Mouse (Mus musculus) ES-Bruce4 (cell line): ENCODE measurements at regions not wholly inside any gene's neighbourhood (a gene's known extent, or its start where the extent isn't known, plus 50 kb on each side); places are given as distances from the start of the nearest gene placed in this dataset.
"Not testable (repeated sequence)": the region's sequence is repeated elsewhere in the genome, so short reads cannot be mapped to it uniquely, and the experiment has no call there.

ENCODE experiments used
- H3K27ac ChIP-seq: 2 replicates; pipeline ENCODE4 v1.5.1; 2012; ENCODE audit warnings: low read length, inconsistent platforms; ENCODE audit not compliant: insufficient read depth
- H3K27me3 ChIP-seq: 2 replicates; pipeline ENCODE4 v1.6.1; 2012; ENCODE audit warnings: mild to moderate bottlenecking, low read length, inconsistent platforms; ENCODE audit not compliant: control insufficient read depth, poor library complexity, insufficient read depth, severe bottlenecking
- H3K36me3 ChIP-seq: 2 replicates; pipeline ENCODE4 v1.6.1; 2012; ENCODE audit warnings: inconsistent platforms, mild to moderate bottlenecking, low read length, moderate library complexity; ENCODE audit not compliant: control insufficient read depth, poor library complexity, insufficient read depth, severe bottlenecking
- H3K4me1 ChIP-seq: one replicate; pipeline ENCODE4 v1.8.1; 2011; ENCODE audit warnings: low read length; ENCODE audit not compliant: control insufficient read depth, insufficient read depth
- H3K4me3 ChIP-seq: 2 replicates; pipeline ENCODE4 v1.5.1; 2011; ENCODE audit warnings: low read depth, mild to moderate bottlenecking, low read length
- H3K9ac ChIP-seq: 2 replicates; pipeline ENCODE4 v1.6.1; 2012; ENCODE audit warnings: low read depth, mild to moderate bottlenecking, inconsistent platforms; ENCODE audit not compliant: poor library complexity, severe bottlenecking
- H3K9me3 ChIP-seq: replicated peaks from 2 replicates; pipeline ENCODE4 v1.6.1; 2012; ENCODE audit warnings: mild to moderate bottlenecking, low read length, inconsistent platforms; ENCODE audit not compliant: control insufficient read depth, poor library complexity, insufficient read depth, severe bottlenecking
- CTCF ChIP-seq: IDR thresholded peaks from one replicate; pipeline ENCODE4 v1.8.1; 2011; ENCODE audit warnings: low read depth, low read length
- EP300 ChIP-seq: IDR thresholded peaks from 2 replicates; pipeline ENCODE4 v1.6.1; 2011; ENCODE audit warnings: low read depth, low read length; ENCODE audit not compliant: insufficient read depth
- POLR2A ChIP-seq: IDR thresholded peaks from one replicate; pipeline ENCODE4 v1.8.1; 2011; ENCODE audit warnings: low read length; ENCODE audit not compliant: insufficient read depth

DNA sequence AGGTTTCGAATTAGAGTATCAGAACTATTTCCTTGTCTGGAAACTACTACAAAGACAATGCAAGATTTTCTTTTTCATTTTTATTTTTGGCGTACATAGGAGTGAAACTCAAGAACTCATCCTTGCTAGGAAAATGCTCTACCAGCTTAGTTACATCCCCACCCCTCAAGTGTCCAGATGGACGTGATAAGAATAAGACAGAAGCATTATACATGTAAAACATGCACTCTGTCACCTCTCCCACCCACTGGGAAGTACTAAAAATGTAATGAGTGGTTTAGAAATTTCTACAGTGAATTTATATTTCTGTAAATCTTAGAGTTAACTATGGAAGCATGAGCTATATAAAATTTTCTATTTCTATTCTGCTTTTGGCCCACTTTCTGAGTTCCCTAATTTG, 1089.3 kb upstream of the Gje1 start:
- Histone ChIP-seq H3K36me3 (no peaks in the 10 kb centered on the region), H3K27ac (no peak overlapping the region), H3K4me1 (no peaks in the 10 kb centered on the region), H3K27me3 (no peaks in the 10 kb centered on the region), H3K9ac (no peak overlapping the region), H3K4me3 (no peak overlapping the region), H3K9me3 (no peaks in the 10 kb centered on the region)
- TF ChIP-seq POLR2A, result no peak
- TF ChIP-seq CTCF, result no peak
- TF ChIP-seq EP300, result no peak

DNA sequence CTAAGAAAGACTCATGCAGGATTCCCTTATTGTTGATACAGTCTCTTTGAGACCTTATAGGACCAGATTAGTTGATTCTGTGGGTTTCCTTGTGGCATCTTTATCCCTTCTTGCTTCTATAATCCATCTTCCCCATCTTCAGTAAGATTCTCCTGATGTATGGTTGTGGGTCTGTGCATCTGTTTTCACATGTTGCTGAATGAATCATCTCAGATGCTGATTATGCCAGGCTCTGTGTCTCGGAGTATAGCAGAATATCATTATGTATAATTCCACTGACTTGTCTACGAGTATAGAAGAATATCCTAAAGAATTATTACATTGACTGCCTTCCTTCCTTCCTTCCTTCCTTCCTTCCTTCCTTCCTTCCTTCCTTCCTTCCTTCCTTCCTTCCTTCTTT, 1087.8 kb upstream of the Gje1 start:
- no peaks in the 10 kb centered on the region for H3K4me1 ChIP-seq
- no peaks in the 10 kb centered on the region for H3K36me3 ChIP-seq
- no peaks in the 10 kb centered on the region for H3K27me3 ChIP-seq
- TF ChIP-seq EP300 (no peak), CTCF (no peak), POLR2A (no peak)
- H3K9me3 ChIP-seq, result no peaks in the 10 kb centered on the region
- H3K9ac ChIP-seq, result no peak overlapping the region
- no peak overlapping the region for H3K4me3 ChIP-seq
- H3K27ac ChIP-seq, result no peak overlapping the region

DNA sequence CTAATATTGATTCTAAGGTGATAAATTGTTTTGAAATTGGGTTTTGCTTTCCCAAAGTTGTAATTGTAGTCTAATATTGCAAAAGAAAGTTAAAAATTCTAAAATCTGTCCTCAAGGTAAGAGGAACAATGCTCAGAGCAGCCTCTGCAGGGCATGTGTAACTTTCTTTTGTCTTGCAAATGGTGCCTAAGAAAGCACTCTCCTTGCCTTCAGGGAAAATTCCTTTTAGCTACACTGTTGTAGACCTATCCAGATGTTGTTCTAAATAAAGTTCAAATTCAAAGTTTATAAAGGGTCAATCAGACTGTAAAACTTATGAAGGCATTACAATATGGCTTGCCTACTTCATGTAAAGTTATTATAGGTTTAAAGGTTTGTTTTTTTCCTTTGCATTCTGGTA, 1075.2 kb upstream of the Gje1 start:
- not testable (repeated sequence) for H3K27me3 ChIP-seq

DNA sequence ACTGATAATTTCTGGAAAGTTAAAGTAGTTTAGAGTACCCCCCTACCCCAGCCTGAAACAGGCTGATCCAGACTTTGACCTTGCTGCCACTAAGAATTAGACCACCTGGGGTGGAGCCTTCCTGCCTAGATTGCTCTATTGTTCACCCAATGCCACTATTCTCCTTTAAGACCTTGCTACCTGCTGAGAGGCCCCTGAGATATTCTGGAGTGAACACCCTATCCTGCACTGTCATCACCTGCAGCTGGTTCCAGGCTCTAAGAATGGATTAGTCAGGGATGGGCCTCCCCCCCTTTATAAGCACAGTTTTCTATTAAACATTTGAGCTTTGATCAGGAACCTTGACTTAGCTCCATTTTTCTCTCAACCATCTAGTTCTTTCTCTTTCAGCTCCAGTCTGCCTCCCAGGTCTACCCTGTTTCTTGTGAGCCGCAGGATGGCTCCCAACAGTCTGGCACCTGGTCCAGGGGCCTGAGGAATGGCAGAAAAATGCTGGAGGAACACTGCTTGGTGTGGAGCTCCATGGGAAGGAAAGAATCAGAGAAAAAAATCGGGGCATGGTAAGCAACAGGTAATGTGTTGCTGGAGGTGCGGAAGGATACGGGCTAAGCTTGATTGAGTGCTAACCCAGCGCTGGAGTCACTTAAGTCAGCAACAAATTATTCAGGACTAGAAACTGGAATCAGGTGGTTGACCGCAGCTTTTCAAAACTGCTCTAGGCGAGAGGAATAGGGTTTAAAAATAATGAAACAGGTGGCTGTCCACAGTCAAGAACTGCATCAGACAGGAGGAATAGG, 1073.7 kb upstream of the Gje1 start:
- Histone ChIP-seq H3K4me1 (no peaks in the 10 kb centered on the region), H3K9me3 (no peaks in the 10 kb centered on the region), H3K9ac (peak overlapping the region; percentile 32; the same call in 1 of the 2 replicates), H3K27ac (peak overlapping the region; percentile 83), H3K27me3 (no peaks in the 10 kb centered on the region), H3K36me3 (no peaks in the 10 kb centered on the region), H3K4me3 (peak overlapping the region; percentile 52)
- TF ChIP-seq EP300 (peak; percentile 92), CTCF (no peak)

More for the DNA sequence above, 1075.2 kb upstream of the Gje1 start:
- not testable (repeated sequence) for H3K27ac ChIP-seq, H3K4me3 ChIP-seq, H3K9ac ChIP-seq, H3K36me3 ChIP-seq, H3K4me1 ChIP-seq, H3K9me3 ChIP-seq
- TF ChIP-seq EP300, result peak; percentile 69

DNA sequence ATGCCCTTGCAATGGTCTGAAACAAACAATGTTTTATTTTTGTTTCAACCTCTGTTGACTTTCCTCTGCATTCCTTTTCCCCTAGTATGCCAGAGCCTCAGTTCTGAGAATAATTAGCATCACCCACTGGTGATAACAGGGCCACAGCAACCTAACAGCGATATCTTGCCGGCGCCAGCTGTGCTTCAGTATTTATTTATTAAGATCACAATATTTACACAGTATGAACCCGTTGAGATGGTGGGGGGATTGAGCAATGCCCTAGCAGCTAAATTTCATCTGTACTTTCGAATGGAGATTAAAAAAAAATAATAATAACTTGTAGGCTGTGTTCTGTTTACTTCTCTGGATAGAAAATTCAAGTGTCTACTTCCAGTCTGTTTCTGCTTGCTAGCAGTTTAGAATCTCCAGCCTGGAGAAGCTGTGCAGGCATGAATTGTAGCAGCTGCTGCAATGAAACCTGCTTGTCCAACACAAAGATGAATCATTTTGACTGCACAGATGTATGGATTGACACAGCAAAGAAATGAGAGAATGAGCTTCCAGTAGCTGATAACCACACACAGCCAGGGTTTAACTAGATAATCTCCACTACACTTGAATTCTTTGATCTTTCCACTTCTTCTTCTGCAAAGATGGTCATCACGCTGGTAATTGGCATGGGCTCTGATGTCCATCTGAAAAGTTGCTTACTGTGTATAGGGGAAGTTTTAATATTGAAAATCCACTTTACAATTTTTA, 1042.1 kb upstream of the Gje1 start:
- TF ChIP-seq EP300 (no peak), CTCF (no peak), POLR2A (no peak)
- H3K36me3 ChIP-seq, result no peaks in the 10 kb centered on the region
- no peaks in the 10 kb centered on the region for H3K9me3 ChIP-seq
- no peaks in the 10 kb centered on the region for H3K27me3 ChIP-seq
- no peak overlapping the region for H3K9ac ChIP-seq
- H3K4me1 ChIP-seq, result no peaks in the 10 kb centered on the region
- no peak overlapping the region for H3K4me3 ChIP-seq
- no peak overlapping the region for H3K27ac ChIP-seq

DNA sequence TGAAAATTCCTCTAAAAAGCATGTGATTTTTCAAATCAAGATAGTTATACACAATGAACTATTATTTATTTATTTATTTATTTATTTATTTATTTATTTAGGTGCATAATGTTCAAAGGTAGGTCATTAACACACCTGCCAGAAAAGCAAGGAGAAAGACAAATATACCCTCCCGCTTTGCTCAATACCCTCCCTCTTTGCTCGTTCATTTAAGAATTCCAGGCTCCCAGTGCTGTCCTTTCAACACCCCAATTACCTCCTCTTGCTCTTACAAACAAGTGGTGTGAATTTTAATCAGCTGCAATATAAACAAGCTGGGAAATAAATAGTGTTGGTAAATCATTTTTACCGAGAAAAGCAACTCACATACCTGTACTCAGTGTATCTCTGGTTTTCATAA, 1041.6 kb upstream of the Gje1 start:
- Histone ChIP-seq H3K27ac (no peak overlapping the region), H3K9me3 (no peaks in the 10 kb centered on the region), H3K9ac (no peak overlapping the region), H3K4me1 (no peaks in the 10 kb centered on the region), H3K36me3 (no peaks in the 10 kb centered on the region), H3K4me3 (no peak overlapping the region), H3K27me3 (no peaks in the 10 kb centered on the region)
- TF ChIP-seq CTCF, result no peak
- TF ChIP-seq EP300, result no peak
- no peak for TF ChIP-seq POLR2A
